Mouse (Mus musculus) embryo, embryonic 10 days (tissue): ENCODE measurements around the gene Herc1.

Experiments used
- DNase-seq: peaks from one replicate; pipeline ENCODE4 v3.0.0-alpha.2; 2015; ENCODE audit warnings: low spot score

Gene Herc1

GRCm38 (mm10) chr9:66521595-66521994 lies 171.3 kb downstream of the Herc1 start:
- DNase-seq, result no peak

GRCm38 (mm10) chr9:66542785-66543184 lies 192.5 kb downstream of the Herc1 start:
- DNase-seq, result no peak
